Mouse (Mus musculus) forebrain, embryonic 15.5 days (tissue): ENCODE data around the gene Egfl6. TPM values are rescaled to one million over a fixed set of nuclear protein-coding genes. Genes with fewer than 3 reads are reported as not detected.

Source experiments
- ATAC-seq: fragments of 200-750 bp; cut with Nextera tagmentation; replicated peaks from 2 replicates; pipeline ENCODE4 v1.8.0; 2017; ENCODE audit warnings: mild to moderate bottlenecking, moderate TSS enrichment, moderate library complexity
- H3K27ac ChIP-seq: fragments of 300-500 bp; sonication (generic); replicated peaks from 2 replicates; pipeline ENCODE4 v1.5.1; 2015; ENCODE audit warnings: mild to moderate bottlenecking, inconsistent platforms
- H3K27me3 ChIP-seq: fragments of 300-500 bp; sonication (generic); 2 replicates; pipeline ENCODE4 v1.6.1; 2015; ENCODE audit warnings: inconsistent platforms
- H3K36me3 ChIP-seq: fragments of 300-500 bp; sonication (generic); 2 replicates; pipeline ENCODE4 v1.6.1; 2015; ENCODE audit warnings: mild to moderate bottlenecking, inconsistent platforms
- H3K4me1 ChIP-seq: fragments of 300-500 bp; sonication (generic); 2 replicates; pipeline ENCODE4 v1.6.1; 2015; ENCODE audit warnings: inconsistent platforms
- H3K4me2 ChIP-seq: fragments of 300-500 bp; sonication (generic); replicated peaks from 2 replicates; pipeline ENCODE4 v1.6.1; 2015; ENCODE audit warnings: mild to moderate bottlenecking, inconsistent platforms
- H3K4me3 ChIP-seq: fragments of 300-500 bp; sonication (generic); 2 replicates; pipeline ENCODE4 v1.5.1; 2015; ENCODE audit warnings: mild to moderate bottlenecking, inconsistent platforms
- H3K9ac ChIP-seq: fragments of 300-500 bp; sonication (generic); replicated peaks from 2 replicates; pipeline ENCODE4 v1.6.1; 2015; ENCODE audit warnings: mild to moderate bottlenecking, inconsistent platforms
- H3K9me3 ChIP-seq: fragments of 300-500 bp; sonication (generic); 2 replicates; pipeline ENCODE4 v1.6.1; 2016; ENCODE audit warnings: inconsistent platforms
- WGBS: fragments of 180-500 bp; shearing (Covaris S2); methylation state at CpG from one replicate; pipeline ENCODE4 v1.1.7; 2015; ENCODE audit warnings: mixed read lengths; 5-methylcytosine and 5-hydroxymethylcytosine counted together
- polyA plus RNA-seq: library from polyadenylated mRNA; unstranded; fragments of >200 nt; fragmentation: Nextera tagmentation; extraction: Ambion mirVana; gene quantifications from 2 replicates; pipeline ENCODE4 v1.2.1, GENCODE M21; 2015

Egfl6 gene
- 1.9 TPM in 2 replicates for polyA plus RNA-seq

DNA sequence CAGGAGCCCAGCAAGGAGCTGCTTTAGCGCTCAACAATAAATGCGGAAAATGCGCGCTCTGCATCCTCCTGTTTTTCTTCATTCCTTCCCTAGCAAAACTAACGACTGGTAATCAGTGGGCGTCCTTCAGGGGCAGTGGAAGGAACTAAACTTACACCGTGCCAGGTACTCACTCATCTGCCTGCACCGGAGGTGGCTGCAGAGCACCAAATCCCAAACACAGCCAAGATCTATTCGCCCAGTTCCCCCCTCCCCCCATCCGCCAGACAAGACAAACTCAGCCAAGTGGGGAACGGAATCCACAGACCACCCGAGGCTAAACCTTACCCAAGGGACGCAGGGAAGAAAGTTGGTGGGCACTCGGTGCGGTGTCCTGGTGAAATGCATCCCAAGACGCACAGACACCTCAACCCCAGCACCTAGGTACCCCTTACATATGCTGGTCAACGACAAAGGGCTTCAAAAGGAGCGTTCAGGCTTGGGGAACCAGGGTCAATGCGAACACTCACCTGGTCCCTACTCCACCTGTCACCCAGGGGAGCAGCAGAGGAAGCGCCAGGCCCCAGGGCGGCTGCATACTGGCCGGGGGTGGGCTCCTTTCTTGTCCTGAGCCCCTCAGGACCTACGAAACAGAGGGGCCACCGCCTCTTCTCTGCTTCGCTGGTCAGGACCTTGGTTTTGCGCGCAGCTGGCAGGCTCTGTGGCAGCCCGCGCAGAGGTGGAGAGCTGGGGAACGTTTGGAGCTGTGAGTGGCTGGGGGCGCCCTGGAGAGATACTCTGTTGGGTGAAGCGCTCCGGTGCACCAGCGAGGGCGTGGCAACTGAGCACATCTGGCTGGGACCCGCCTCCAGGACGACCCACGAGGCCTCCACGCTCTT lies at the start of gene Egfl6:
Gene Egfl6 (minus strand): TSS at position 774 of the 878 bp plus-strand sequence.
- Histone ChIP-seq H3K4me3 (peak within 1 kb of the TSS; percentile 42), H3K4me2 (peak within 1 kb of the TSS; percentile 75), H3K27ac (no peak within 1 kb of the TSS), H3K9me3 (no peaks in the 10 kb centered on the region), H3K27me3 (peaks cover 4% of the 10 kb centered on the region; the same call in 1 of the 2 replicates), H3K36me3 (no peaks in the 10 kb centered on the region), H3K4me1 (no peaks in the 10 kb centered on the region), H3K9ac (peak within 1 kb of the TSS; percentile 46)
- 22% methylated on average over 32 of the region's 39 CpGs for WGBS
- ATAC-seq, result peak; percentile 46; the same call in 1 of the 2 replicates

DNA sequence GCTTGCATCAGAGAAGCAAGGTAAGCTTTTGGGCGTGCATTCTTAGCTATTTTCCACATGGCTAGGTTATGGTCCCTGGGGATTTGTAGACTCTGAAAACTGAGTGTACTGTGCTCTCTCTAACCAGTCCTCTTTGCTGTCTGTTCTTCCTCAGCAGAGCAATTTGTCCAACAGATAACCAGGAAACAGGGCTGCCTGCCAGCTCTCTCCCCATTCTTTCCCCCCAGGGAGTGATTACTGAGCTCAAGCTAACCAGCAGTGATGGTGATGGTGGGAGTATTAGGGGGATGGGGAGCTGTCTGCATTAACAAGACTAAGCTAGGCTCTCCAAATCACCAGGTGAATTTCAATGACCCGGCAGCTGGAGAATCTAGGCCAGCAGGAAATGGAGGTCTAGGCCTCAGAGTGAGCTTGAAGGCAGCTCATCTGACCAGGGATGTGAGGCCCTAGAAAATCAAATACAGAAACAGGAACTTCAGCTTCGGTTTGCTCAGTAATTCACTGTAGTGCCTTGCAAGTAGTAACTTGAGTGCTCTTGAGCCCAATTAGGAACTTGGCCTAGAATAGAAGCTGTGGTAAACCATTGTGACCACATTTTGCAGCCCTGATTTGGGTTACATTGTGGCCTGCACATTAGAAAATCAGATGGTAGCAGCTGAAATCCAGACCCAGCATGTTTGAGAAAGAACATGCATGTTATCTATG lies 41.5 kb upstream of the Egfl6 start:
- H3K4me2 ChIP-seq, result no peak overlapping the region
- 63% methylated on average over 3 of the region's 3 CpGs for WGBS
- H3K4me1 ChIP-seq, result no peaks in the 10 kb centered on the region
- no peak overlapping the region for H3K9ac ChIP-seq
- no peak overlapping the region for H3K27ac ChIP-seq
- H3K9me3 ChIP-seq, result no peaks in the 10 kb centered on the region
- H3K27me3 ChIP-seq, result no peaks in the 10 kb centered on the region
- H3K4me3 ChIP-seq, result no peak overlapping the region
- ATAC-seq, result no peak
- H3K36me3 ChIP-seq, result no peaks in the 10 kb centered on the region

DNA sequence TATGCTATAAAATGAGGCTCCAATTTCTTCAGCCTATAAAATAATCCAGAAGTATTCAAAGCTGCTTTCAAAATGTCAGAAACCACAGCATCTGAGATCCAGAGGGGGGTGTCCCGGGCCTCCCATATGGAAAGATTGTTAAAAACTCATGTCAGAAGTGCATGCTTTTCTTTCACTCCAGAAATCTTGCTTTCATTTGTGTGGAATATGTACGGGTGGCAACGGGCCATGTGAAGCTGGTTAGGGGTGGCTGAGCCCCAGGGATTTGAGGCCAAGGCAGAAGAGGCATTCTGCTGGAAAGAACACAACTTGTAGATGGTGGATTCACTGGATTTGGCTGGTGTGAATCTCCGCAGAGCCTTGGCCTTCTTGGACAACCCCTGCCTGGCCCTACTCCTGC lies 40.7 kb upstream of the Egfl6 start:
- Histone ChIP-seq H3K4me2 (no peak overlapping the region), H3K9me3 (no peaks in the 10 kb centered on the region), H3K27me3 (no peaks in the 10 kb centered on the region), H3K4me1 (no peaks in the 10 kb centered on the region), H3K9ac (no peak overlapping the region), H3K36me3 (no peaks in the 10 kb centered on the region), H3K4me3 (no peak overlapping the region), H3K27ac (no peak overlapping the region)
- ATAC-seq, result no peak
- 76% methylated on average over 4 of the region's 4 CpGs for WGBS

DNA sequence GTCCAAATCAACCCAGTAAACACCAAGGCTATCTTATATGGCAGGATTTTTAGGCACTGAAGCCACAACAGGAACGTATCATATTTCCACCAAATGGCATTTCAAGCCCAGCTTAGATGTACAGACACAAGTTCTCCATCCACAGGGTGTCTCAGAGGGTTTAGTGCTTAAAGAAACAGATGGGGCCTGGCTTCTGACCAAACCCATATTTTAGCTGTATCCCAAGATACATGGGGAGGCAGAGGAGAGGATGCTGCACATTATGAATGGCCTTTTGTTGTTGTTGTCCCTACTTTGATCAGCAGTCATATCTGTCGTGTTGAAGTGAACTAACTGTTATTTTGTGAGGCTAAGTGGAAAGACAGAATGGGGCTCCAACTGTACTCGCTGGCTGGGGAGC lies 37.7 kb upstream of the Egfl6 start:
- Histone ChIP-seq H3K36me3 (no peaks in the 10 kb centered on the region), H3K9me3 (no peaks in the 10 kb centered on the region), H3K27ac (no peak overlapping the region), H3K4me2 (no peak overlapping the region), H3K4me3 (no peak overlapping the region), H3K4me1 (no peaks in the 10 kb centered on the region), H3K27me3 (no peaks in the 10 kb centered on the region), H3K9ac (no peak overlapping the region)
- no peak for ATAC-seq
- 68% methylated on average over 3 of the region's 3 CpGs for WGBS

DNA sequence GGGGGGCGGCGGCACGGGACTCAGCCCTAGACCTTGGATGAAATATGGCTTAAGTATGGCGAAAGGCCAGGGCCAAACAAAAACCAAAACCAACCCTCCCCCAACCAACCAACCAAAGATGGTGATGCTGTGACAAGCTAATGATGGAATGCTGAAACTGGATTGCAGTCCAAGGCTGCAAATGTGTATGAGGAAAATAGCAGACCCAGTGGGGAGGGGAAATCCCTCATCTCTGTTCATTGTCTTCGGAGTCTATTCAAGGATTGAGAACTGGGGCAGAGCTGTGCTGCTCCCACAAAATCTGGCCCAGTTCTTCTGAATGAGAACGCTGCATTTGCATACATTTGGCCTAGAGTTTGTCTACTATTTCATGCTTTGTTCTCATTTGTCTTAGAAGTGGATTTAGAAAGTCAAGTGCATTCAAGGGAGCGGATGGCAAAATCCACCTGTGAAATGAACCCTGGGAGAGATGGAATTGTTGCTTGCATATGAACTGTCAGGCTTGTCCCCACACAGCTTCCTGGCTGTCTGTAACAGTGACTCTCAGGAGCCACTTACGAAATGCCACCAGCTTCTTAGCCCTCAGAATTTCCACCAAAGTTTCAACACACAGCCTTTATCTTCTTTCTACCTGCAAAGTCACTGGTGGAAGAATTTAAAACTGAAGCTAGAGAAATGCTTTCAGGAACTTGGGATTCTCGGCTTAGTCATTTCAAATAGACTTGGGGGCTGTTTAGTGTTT lies 36.2 kb upstream of the Egfl6 start:
- no peaks in the 10 kb centered on the region for H3K36me3 ChIP-seq
- H3K9me3 ChIP-seq, result no peaks in the 10 kb centered on the region
- no peaks in the 10 kb centered on the region for H3K4me1 ChIP-seq
- no peaks in the 10 kb centered on the region for H3K27me3 ChIP-seq
- no peak overlapping the region for H3K9ac ChIP-seq
- H3K27ac ChIP-seq, result 0 out of 2 replicates have a peak overlapping the region, but pooled peaks have one; percentile 8
- H3K4me3 ChIP-seq, result no peak overlapping the region
- peak; percentile 55; the same call in 1 of the 2 replicates for ATAC-seq
- H3K4me2 ChIP-seq, result no peak overlapping the region
- 50% methylated on average over 9 of the region's 9 CpGs for WGBS

DNA sequence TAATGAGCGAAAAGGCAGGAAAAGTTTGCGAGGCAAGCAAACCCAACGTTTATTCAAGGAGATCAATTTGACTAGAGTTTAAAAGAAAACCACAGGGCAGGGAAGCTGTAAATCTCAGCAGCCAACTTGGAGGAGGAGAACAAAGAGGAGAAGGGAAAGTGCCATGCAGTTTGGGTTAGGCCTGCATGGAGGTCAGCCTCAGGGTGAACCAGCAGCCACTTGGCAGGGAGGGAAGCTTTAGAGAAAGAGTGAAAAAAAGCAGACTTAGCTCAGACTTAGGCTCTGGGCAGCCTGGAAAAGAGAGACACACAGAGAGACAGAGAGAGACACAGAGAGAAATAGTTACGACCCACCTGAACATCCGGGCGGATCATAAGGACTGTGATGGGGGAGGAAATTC lies 35.4 kb upstream of the Egfl6 start:
- Histone ChIP-seq H3K4me3 (no peak overlapping the region), H3K36me3 (no peaks in the 10 kb centered on the region), H3K9ac (no peak overlapping the region), H3K4me1 (no peaks in the 10 kb centered on the region), H3K27ac (no peak overlapping the region), H3K4me2 (no peak overlapping the region), H3K9me3 (no peaks in the 10 kb centered on the region), H3K27me3 (no peaks in the 10 kb centered on the region)
- WGBS, result 59% methylated on average over 6 of the region's 6 CpGs
- ATAC-seq, result no peak

DNA sequence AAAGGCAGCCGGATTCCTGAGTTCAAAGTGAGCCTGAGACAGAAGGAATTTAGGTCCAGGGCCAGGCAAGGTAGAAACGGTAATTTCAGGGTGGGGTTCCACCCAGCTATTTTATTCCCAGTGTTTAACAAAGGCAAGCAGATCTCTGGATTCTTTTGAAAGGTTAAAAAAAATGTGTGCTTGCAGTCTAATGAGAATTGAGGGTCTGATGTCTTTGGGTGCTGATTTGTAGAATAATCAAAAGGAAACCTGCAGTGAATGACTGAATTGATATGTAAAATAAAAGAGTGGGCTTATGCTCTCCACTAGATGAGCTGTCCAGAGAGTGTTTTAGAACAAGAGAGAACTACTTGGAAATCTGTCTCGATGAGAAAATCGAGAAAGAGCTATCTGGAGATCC lies 33.6 kb upstream of the Egfl6 start:
- no peaks in the 10 kb centered on the region for H3K36me3 ChIP-seq

DNA sequence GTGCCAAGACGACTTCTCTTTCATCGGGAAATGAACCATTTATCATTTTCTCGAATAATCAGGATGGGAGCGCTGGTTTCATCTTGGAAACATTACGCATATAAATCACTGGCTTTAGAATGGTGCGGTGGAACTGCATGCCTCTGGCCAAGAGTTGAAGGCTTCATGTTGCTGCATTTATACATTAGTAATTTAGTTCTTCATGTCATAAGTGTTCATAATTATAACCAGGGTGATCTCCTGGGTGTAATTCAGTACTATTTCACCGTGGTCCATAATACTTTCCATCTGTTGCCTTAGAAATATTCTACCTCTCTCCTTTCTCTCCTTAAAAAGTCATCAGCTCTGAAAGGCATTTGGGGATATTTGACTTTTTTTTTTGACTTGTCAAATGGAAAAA lies 29.7 kb upstream of the Egfl6 start:
- no peak overlapping the region for H3K4me3 ChIP-seq
- H3K36me3 ChIP-seq, result no peaks in the 10 kb centered on the region
- no peak overlapping the region for H3K9ac ChIP-seq
- H3K9me3 ChIP-seq, result no peaks in the 10 kb centered on the region
- no peak for ATAC-seq
- H3K4me2 ChIP-seq, result no peak overlapping the region
- H3K4me1 ChIP-seq, result no peaks in the 10 kb centered on the region
- no peaks in the 10 kb centered on the region for H3K27me3 ChIP-seq
- H3K27ac ChIP-seq, result no peak overlapping the region
- 81% methylated on average over 7 of the region's 7 CpGs for WGBS

More for the DNA sequence above, 33.6 kb upstream of the Egfl6 start:
- H3K4me1 ChIP-seq, result no peaks in the 10 kb centered on the region
- WGBS, result 65% methylated on average over 4 of the region's 4 CpGs
- no peaks in the 10 kb centered on the region for H3K9me3 ChIP-seq
- no peak overlapping the region for H3K4me2 ChIP-seq
- ATAC-seq, result no peak
- H3K27ac ChIP-seq, result no peak overlapping the region
- H3K27me3 ChIP-seq, result no peaks in the 10 kb centered on the region
- no peak overlapping the region for H3K4me3 ChIP-seq
- no peak overlapping the region for H3K9ac ChIP-seq

DNA sequence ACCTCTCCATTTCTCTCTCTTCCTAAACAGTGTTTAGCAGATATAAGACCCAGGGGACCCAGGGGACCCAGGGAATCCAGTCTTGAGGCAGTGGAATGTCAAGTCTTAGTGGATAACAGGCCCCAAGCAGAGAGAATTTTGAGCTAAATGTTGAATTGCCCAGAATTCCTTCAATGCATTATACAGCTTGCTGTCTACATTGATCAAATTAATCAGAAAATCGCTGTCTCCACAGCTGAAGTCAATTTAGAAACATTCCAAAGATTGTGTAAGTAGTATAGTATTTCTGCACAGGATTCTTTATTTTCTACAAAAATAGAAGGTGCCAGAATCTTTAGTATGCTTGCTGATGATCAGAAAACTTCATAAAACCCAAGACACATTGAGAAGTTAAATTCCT lies 9.4 kb downstream of the Egfl6 start:
- no peaks in the 10 kb centered on the region for H3K27me3 ChIP-seq
- no peak overlapping the region for H3K4me2 ChIP-seq
- H3K9me3 ChIP-seq, result no peaks in the 10 kb centered on the region
- H3K27ac ChIP-seq, result no peak overlapping the region
- ATAC-seq, result no peak
- WGBS, result 86% methylated on average over 1 of the region's 1 CpGs
- H3K4me1 ChIP-seq, result no peaks in the 10 kb centered on the region
- no peaks in the 10 kb centered on the region for H3K36me3 ChIP-seq
- no peak overlapping the region for H3K9ac ChIP-seq
- no peak overlapping the region for H3K4me3 ChIP-seq

DNA sequence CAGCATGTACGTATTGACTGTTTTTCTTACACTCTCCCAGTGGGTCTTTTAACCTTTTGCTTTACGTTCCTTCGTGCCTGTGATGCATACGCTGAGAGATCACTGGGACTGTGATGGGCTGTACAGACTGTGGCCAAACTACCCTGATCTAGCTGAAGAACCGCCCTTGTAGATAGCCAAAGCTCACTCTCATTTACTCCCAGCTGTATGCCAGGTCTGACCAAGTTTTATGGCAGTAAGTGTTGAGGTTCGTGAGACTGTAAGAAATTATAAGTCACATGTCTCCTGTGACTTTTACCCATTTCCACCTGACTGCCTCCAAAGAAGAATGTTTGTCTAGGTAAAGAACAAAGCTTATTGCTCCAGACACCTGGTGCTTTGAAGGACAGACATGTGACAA lies 19.5 kb downstream of the Egfl6 start:
- 87% methylated on average over 6 of the region's 6 CpGs for WGBS
- H3K36me3 ChIP-seq, result no peaks in the 10 kb centered on the region
- no peak for ATAC-seq

DNA sequence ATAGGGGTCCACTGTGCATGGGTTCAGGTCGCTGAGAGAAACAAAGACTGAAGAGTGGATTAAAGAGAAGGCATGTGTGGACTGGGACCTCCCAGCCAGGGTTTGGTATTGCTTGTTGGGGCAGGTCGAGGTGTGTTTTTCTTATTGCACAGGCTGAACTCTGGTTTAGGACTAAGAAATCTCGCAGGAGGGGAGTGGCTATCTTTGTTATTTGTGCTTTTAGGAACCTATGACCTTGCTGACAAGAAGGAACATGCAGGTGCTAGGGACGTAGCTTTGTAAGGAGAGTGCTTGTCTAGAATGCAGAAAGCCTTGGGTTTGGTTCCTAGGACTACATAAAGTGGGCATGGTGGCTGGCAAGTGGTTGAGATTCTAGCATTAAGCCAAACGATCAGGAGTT lies 20.1 kb downstream of the Egfl6 start:
- no peaks in the 10 kb centered on the region for H3K9me3 ChIP-seq
- no peaks in the 10 kb centered on the region for H3K4me1 ChIP-seq
- no peak overlapping the region for H3K27ac ChIP-seq
- no peak for ATAC-seq
- 69% methylated on average over 5 of the region's 5 CpGs for WGBS
- no peak overlapping the region for H3K4me3 ChIP-seq
- H3K4me2 ChIP-seq, result no peak overlapping the region
- H3K36me3 ChIP-seq, result no peaks in the 10 kb centered on the region
- no peak overlapping the region for H3K9ac ChIP-seq
- no peaks in the 10 kb centered on the region for H3K27me3 ChIP-seq

More for the DNA sequence above, 19.5 kb downstream of the Egfl6 start:
- Histone ChIP-seq H3K4me2 (no peak overlapping the region), H3K4me3 (no peak overlapping the region), H3K27me3 (no peaks in the 10 kb centered on the region), H3K4me1 (no peaks in the 10 kb centered on the region), H3K27ac (no peak overlapping the region), H3K9me3 (no peaks in the 10 kb centered on the region), H3K9ac (no peak overlapping the region)

DNA sequence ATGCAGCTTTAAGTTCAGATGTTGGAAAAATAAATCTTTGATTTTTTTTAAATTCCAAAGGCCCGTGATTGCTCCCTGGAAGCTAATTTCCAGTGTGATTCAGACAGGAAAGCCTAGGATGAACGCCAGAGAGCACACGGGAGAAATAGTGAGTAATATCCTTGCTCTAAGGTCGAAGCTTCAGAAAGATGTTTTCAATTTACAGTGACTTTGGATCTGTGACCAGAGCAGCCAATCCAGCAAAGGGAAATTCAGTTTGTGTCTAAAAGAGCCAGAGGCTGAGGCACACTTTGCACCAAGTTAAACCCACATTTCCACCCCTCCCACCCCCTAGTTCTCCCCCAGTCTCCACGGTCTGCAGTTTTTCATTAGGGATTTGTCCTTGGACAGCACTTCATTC lies 20.6 kb downstream of the Egfl6 start:
- Histone ChIP-seq H3K4me1 (no peaks in the 10 kb centered on the region), H3K9me3 (no peaks in the 10 kb centered on the region), H3K9ac (no peak overlapping the region), H3K27me3 (no peaks in the 10 kb centered on the region), H3K27ac (no peak overlapping the region), H3K4me3 (no peak overlapping the region), H3K36me3 (no peaks in the 10 kb centered on the region), H3K4me2 (no peak overlapping the region)
- WGBS, result 80% methylated on average over 5 of the region's 5 CpGs
- no peak for ATAC-seq
